Mouse (Mus musculus) heart, embryonic 16.5 days (tissue): ENCODE data around the gene Yif1b. TPM values are rescaled to one million over a fixed set of nuclear protein-coding genes. Genes with fewer than 3 reads are reported as not detected.

ENCODE experiments used
- polyA plus RNA-seq: library from polyadenylated mRNA; unstranded; fragments of >200 nt; fragmentation: Nextera tagmentation; extraction: Ambion mirVana; gene quantifications from 2 replicates; pipeline ENCODE4 v1.2.1, GENCODE M21; 2015

Yif1b gene
- polyA plus RNA-seq, 1 experiment from 2014 or later, result 116 TPM

Other genes starting within 250 kb of the Yif1b start
- 0.22 and 0.29 TPM in 2 replicates for gene Ryr1, start 113.2 kb upstream of the Yif1b start, polyA plus RNA-seq
- gene Rasgrp4, start 103.5 kb upstream of the Yif1b start, polyA plus RNA-seq, result 0.38 and 0.81 TPM in 2 replicates
- gene Fam98c, start 82.1 kb upstream of the Yif1b start, polyA plus RNA-seq, result 17.3 and 18.8 TPM in 2 replicates
- 0.14 and 0.59 TPM in 2 replicates for gene Ggn, start 68.1 kb upstream of the Yif1b start, polyA plus RNA-seq
- 1.2 and 2.0 TPM in 2 replicates for gene Spred3, start 67.9 kb upstream of the Yif1b start, polyA plus RNA-seq
- gene Psmd8, start 57.6 kb upstream of the Yif1b start, polyA plus RNA-seq, result 218 and 225 TPM in 2 replicates
- gene Catsperg1, start 24.3 kb upstream of the Yif1b start, polyA plus RNA-seq, result 0.09 and 0.45 TPM in 2 replicates
- gene Kcnk6, start 5.8 kb upstream of the Yif1b start, polyA plus RNA-seq, result 2.1 TPM in 2 replicates
- 7.6 and 10.3 TPM in 2 replicates for gene 2200002D01Rik, start 10.1 kb downstream of the Yif1b start, polyA plus RNA-seq
- 114 and 116 TPM in 2 replicates for gene Spint2, start 43.6 kb downstream of the Yif1b start, polyA plus RNA-seq
- 14.2 and 25.4 TPM in 2 replicates for gene Ppp1r14a, start 51.0 kb downstream of the Yif1b start, polyA plus RNA-seq
- gene Dpf1, start 65.6 kb downstream of the Yif1b start, polyA plus RNA-seq, result 2.0 and 3.0 TPM in 2 replicates